Mouse (Mus musculus): ENCODE data around the gene Fam47e.

- TF ChIP-seq POLR2A (IDR thresholded peaks at IDR 0.05; ENCODE audit: borderline replicate concordance, extremely low read depth, low read depth, low read length) (no peak), CTCF (IDR thresholded peaks at IDR 0.05; ENCODE audit: insufficient read depth, low read length) (no peak)
These were observed 426 bp upstream of the Fam47e start for GRCm38 (mm10) chr5:92554443-92554842.
